Mouse (Mus musculus): ENCODE results near the gene Osbpl3.

- no peak for TF ChIP-seq ZNF384 (IDR thresholded peaks at IDR 0.05; ENCODE audit: low read depth, low read length)
- TF ChIP-seq HCFC1 (IDR thresholded peaks at IDR 0.05; ENCODE audit: borderline replicate concordance, insufficient read depth, low read length) = no peak
- TF ChIP-seq MAFK (IDR thresholded peaks at IDR 0.05; ENCODE audit: insufficient read depth, low read depth, low read length) = no peak
- no peak for TF ChIP-seq CHD2 (IDR thresholded peaks at IDR 0.05; ENCODE audit: low read depth, low read length)
- TF ChIP-seq ZC3H11A (IDR thresholded peaks at IDR 0.05; ENCODE audit: borderline replicate concordance, low read depth, low read length) = no peak
Observed at GRCm38 (mm10) chr6:50391951-50392350, 64.0 kb downstream of the Osbpl3 start.
